In the genomic region with DNA sequence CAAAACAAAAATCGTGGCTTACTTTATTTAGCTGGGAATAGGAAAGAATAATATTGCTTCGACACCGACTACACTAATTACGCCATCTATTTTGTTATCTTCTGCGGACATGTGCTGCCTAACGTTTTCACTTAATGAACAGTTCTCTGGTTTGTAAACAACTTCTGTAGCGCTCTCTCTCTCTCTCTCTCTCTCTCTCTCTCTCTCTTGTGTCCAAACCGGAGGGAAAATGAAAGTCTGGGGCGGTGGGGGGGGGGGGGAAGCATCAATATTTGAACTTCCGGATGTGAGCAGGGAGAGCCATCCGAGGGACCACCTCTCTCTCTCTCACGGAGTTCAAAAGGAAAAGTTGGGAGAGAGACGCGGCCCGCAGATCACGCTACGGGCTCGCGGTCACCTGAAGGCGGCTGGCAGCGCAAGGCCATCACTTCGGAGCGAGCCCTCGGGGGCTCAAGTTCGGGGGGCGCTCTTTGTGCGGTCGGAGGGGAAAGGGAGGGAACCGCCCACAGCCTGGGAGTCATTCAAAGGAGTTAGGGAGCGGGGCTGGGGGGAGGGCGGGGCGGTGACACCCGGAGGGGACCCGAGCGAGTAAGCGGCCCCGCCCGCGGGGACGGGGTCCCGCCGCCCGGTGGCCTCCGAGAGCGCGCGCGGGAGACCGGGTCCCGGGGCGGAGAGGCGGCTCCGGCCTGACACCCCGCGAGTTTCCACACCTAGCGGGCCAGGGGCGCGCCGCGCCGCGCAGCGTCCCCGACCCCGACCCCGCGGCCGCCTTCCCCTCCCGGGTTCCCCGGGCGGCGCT, we compare ENCODE assay signal across 8 mouse cellular contexts. TPM values are rescaled to one million over a fixed set of nuclear protein-coding genes. Genes with fewer than 3 reads are reported as not detected.
DNase-seq lines count a peak whose midpoint lies in the region; ATAC-seq and TF ChIP-seq lines count a peak whose summit lies in the region.

No protein-coding gene starts in this region.

- DNase-seq in cerebellum, adult 8-10 months: no peak
- peak; percentile 60 for DNase-seq in NIH3T3 (ENCODE audit: low read depth)
- peak; percentile 56 for DNase-seq in embryo, embryonic 11.5 days (ENCODE audit: low read depth, low spot score)
- DNase-seq in heart, postnatal 0 days (ENCODE audit: low spot score): peak; percentile 36
- DNase-seq in limb, embryonic 10.5 days (ENCODE audit: low spot score): peak; percentile 80
- peak; percentile 68 for DNase-seq in mesoderm, embryonic 11.5 days (ENCODE audit: low read depth, low spot score)
- DNase-seq in splenic B cell, adult 2 months (ENCODE audit: low read depth, low spot score): peak; percentile 50

- H3K9me3 ChIP-seq in heart, postnatal 0 days (replicated peaks; ENCODE audit: control insufficient read depth, low read length): no peaks in the 10 kb centered on the region
- H3K9me3 ChIP-seq in limb, embryonic 10.5 days (replicated peaks): no peaks in the 10 kb centered on the region

- WGBS in heart, postnatal 0 days: under 1% methylated on average over 57 of the region's 72 CpGs
- WGBS in limb, embryonic 10.5 days: under 1% methylated on average over 64 of the region's 72 CpGs

- H3K36me3 ChIP-seq in heart, postnatal 0 days (replicated peaks; ENCODE audit: control insufficient read depth, insufficient read depth, low read length): no peaks in the 10 kb centered on the region
- H3K36me3 ChIP-seq in limb, embryonic 10.5 days: no peaks in the 10 kb centered on the region
- H3K36me3 ChIP-seq in splenic B cell, adult 2 months (ENCODE audit: control insufficient read depth, insufficient read depth, low read length, poor library complexity, severe bottlenecking): no peaks in the 10 kb centered on the region

- H3K4me2 ChIP-seq in heart, postnatal 0 days (ENCODE audit: low read depth, low read length): peak overlapping the region; percentile 66

- no peak for TF ChIP-seq EP300 in heart, postnatal 0 days (IDR thresholded peaks at IDR 0.05; ENCODE audit: low read depth)

- ATAC-seq in cerebellum, adult (ENCODE audit: insufficient number of reproducible peaks, low FRiP score, low TSS enrichment): peak; percentile 1; the same call in 1 of the 2 replicates
- peak; percentile 5 for ATAC-seq in heart, postnatal 0 days (ENCODE audit: insufficient read depth, low read depth)

- H3K27me3 ChIP-seq in heart, postnatal 0 days (ENCODE audit: control insufficient read depth, insufficient read depth, low read length): no peaks in the 10 kb centered on the region
- H3K27me3 ChIP-seq in limb, embryonic 10.5 days (ENCODE audit: low read depth, poor library complexity, severe bottlenecking): no peaks in the 10 kb centered on the region
- no peaks in the 10 kb centered on the region for H3K27me3 ChIP-seq in splenic B cell, adult 2 months (ENCODE audit: control insufficient read depth, insufficient read depth, low read length, poor library complexity, severe bottlenecking)

- peak overlapping the region; percentile 88 for H3K9ac ChIP-seq in heart, postnatal 0 days (replicated peaks; ENCODE audit: low read depth, low read length)

- TF ChIP-seq CTCF in heart, postnatal 0 days (IDR thresholded peaks at IDR 0.05; ENCODE audit: low read depth): no peak

- peak overlapping the region; percentile 95 for H3K27ac ChIP-seq in heart, postnatal 0 days (ENCODE audit: low read depth)
- peak overlapping the region; percentile 98 for H3K27ac ChIP-seq in limb, embryonic 10.5 days

- H3K4me1 ChIP-seq in heart, postnatal 0 days (ENCODE audit: control insufficient read depth, insufficient read depth): 0 out of 2 replicates have a peak, but pooled peaks cover 6% of the 10 kb centered on the region
- H3K4me1 ChIP-seq in limb, embryonic 10.5 days: peaks cover 13% of the 10 kb centered on the region

- H3K4me3 ChIP-seq in heart, postnatal 0 days (ENCODE audit: low read depth, low read length): peak overlapping the region; percentile 99
- peak overlapping the region; percentile 100 for H3K4me3 ChIP-seq in limb, embryonic 10.5 days

RNA-seq across cellular contexts. Expression of gene Pkn2, which starts 0.8 kb away (rescaled TPM):
- 40.0 and 56.4 TPM in 2 replicates for total RNA-seq in heart, postnatal 0 days (2014; rRNA removed; ENCODE audit: low replicate concordance)
- 30.8 and 34.3 TPM in 2 replicates for polyA plus RNA-seq in heart, postnatal 0 days (2015; fragmentation: Nextera tagmentation; extraction: Ambion mirVana)
- polyA plus RNA-seq in limb, embryonic 10.5 days (2016; fragmentation: Nextera tagmentation; extraction: Ambion mirVana): 47.4 and 55.6 TPM in 2 replicates
